Mouse (Mus musculus) yolk sac, embryonic 10.5 days (tissue): Measurements from ENCODE around the gene Tuba1c.
"Not testable (repeated sequence)": the region's sequence is repeated elsewhere in the genome, so short reads cannot be mapped to it uniquely, and the experiment has no call there.

ENCODE experiments used
- DNase-seq: peaks from one replicate; pipeline ENCODE4 v3.0.0-alpha.2; 2017; ENCODE audit warnings: low spot score

The Tuba1c gene

GRCm38 (mm10) chr15:99030585-99031387 is 1.1 kb downstream of the Tuba1c start:
- peak; percentile 80 for DNase-seq

GRCm38 (mm10) chr15:99031388-99031675 is 1.6 kb downstream of the Tuba1c start:
- no peak for DNase-seq

- no peak for DNase-seq
These were observed 2.5 kb downstream of the Tuba1c start for GRCm38 (mm10) chr15:99032041-99032725.

- DNase-seq = peak; percentile 65
These were observed 3.1 kb downstream of the Tuba1c start for GRCm38 (mm10) chr15:99032726-99033250.

GRCm38 (mm10) chr15:99033498-99034270 is 4.0 kb downstream of the Tuba1c start:
- no peak for DNase-seq

GRCm38 (mm10) chr15:99035431-99035830 is 5.7 kb downstream of the Tuba1c start:
- no peak for DNase-seq

GRCm38 (mm10) chr15:99036249-99036905 is 6.7 kb downstream of the Tuba1c start:
- no peak for DNase-seq

GRCm38 (mm10) chr15:99038025-99038424 is 8.3 kb downstream of the Tuba1c start:
- no peak for DNase-seq

- no peak for DNase-seq
These were observed 9.1 kb downstream of the Tuba1c start for GRCm38 (mm10) chr15:99038797-99039196.

- DNase-seq = no peak
These were observed 9.6 kb downstream of the Tuba1c start for GRCm38 (mm10) chr15:99039306-99039705.

- no peak for DNase-seq
These were observed 10.6 kb downstream of the Tuba1c start for GRCm38 (mm10) chr15:99039996-99040919.

- DNase-seq = no peak
These were observed 11.5 kb downstream of the Tuba1c start for GRCm38 (mm10) chr15:99040920-99041856.

- no peak for DNase-seq
These were observed 12.6 kb downstream of the Tuba1c start for GRCm38 (mm10) chr15:99042334-99042733.

GRCm38 (mm10) chr15:99044854-99045253 is 15.2 kb downstream of the Tuba1c start:
- peak; percentile 89 for DNase-seq

GRCm38 (mm10) chr15:99045734-99046133 is 16.0 kb downstream of the Tuba1c start:
- not testable (repeated sequence) for DNase-seq

GRCm38 (mm10) chr15:99049473-99050253 is 20.0 kb downstream of the Tuba1c start:
- DNase-seq = no peak

GRCm38 (mm10) chr15:99053373-99053772 is 23.7 kb downstream of the Tuba1c start:
- no peak for DNase-seq

- no peak for DNase-seq
These were observed 25.3 kb downstream of the Tuba1c start, which contains the start of gene Prph for GRCm38 (mm10) chr15:99055040-99055439. Gene Prph, plus strand, starts transcription at chr15:99055174.

- DNase-seq = peak; percentile 82
These were observed 25.8 kb downstream of the Tuba1c start for GRCm38 (mm10) chr15:99055511-99055961.
